Mouse (Mus musculus): ENCODE results near the gene Cd47. TPM values are rescaled to one million over a fixed set of nuclear protein-coding genes. Genes with fewer than 3 reads are reported as not detected.
A peak's percentile ranks its signal among the peaks of the same experiment; 100 is the strongest.
"Not testable (repeated sequence)": the region's sequence is repeated elsewhere in the genome, so short reads cannot be mapped to it uniquely, and the experiment has no call there.

Gene Cd47
- total RNA-seq, 2 experiments from 2014 or later, result 230 to 245 TPM

GRCm38 (mm10) chr16:49830911-49831310 is 30.6 kb downstream of the Cd47 start:
- not testable (repeated sequence) for DNase-seq (ENCODE audit: low spot score in 2 of 2)

GRCm38 (mm10) chr16:49832339-49832738 is 32.0 kb downstream of the Cd47 start:
- DNase-seq (ENCODE audit: low spot score in 2 of 2), result no peak

- DNase-seq (ENCODE audit: low spot score in 2 of 2), result no peak
These were observed 33.9 kb downstream of the Cd47 start for GRCm38 (mm10) chr16:49834130-49834693.

- DNase-seq (ENCODE audit: low spot score in 2 of 2), result no peak
These were observed 36.4 kb downstream of the Cd47 start for GRCm38 (mm10) chr16:49836634-49837164.

- DNase-seq (ENCODE audit: low spot score in 2 of 2), result no peak
These were observed 38.6 kb downstream of the Cd47 start for GRCm38 (mm10) chr16:49838923-49839322.

GRCm38 (mm10) chr16:49839681-49840535 is 39.6 kb downstream of the Cd47 start:
- DNase-seq (ENCODE audit: low spot score in 2 of 2), result peak in 1 of 2 experiments; percentile 37

GRCm38 (mm10) chr16:49843723-49844122 is 43.4 kb downstream of the Cd47 start:
- no peak for DNase-seq (ENCODE audit: low spot score in 2 of 2)

- DNase-seq (ENCODE audit: low spot score in 2 of 2), result no peak
These were observed 47.1 kb downstream of the Cd47 start for GRCm38 (mm10) chr16:49847224-49848003.

GRCm38 (mm10) chr16:49848651-49849050 is 48.3 kb downstream of the Cd47 start:
- no peak for DNase-seq (ENCODE audit: low spot score in 2 of 2)

- DNase-seq (ENCODE audit: low spot score in 2 of 2), result no peak
These were observed 52.6 kb downstream of the Cd47 start for GRCm38 (mm10) chr16:49852940-49853339.

- no peak for DNase-seq (ENCODE audit: low spot score in 2 of 2)
These were observed 53.3 kb downstream of the Cd47 start for GRCm38 (mm10) chr16:49853633-49854032.

GRCm38 (mm10) chr16:49854194-49854593 is 53.9 kb downstream of the Cd47 start:
- no peak for DNase-seq (ENCODE audit: low spot score in 2 of 2)

GRCm38 (mm10) chr16:49854931-49855835 is 54.9 kb downstream of the Cd47 start:
- DNase-seq (ENCODE audit: low spot score in 2 of 2), result peak; percentile 90 to 93

GRCm38 (mm10) chr16:49855836-49856503 is 55.6 kb downstream of the Cd47 start:
- DNase-seq (ENCODE audit: low spot score in 2 of 2), result no peak

GRCm38 (mm10) chr16:49856661-49857060 is 56.3 kb downstream of the Cd47 start:
- no peak for DNase-seq (ENCODE audit: low spot score in 2 of 2)

GRCm38 (mm10) chr16:49857504-49858160 is 57.3 kb downstream of the Cd47 start:
- no peak for DNase-seq (ENCODE audit: low spot score in 2 of 2)

GRCm38 (mm10) chr16:49858161-49858906 is 58.0 kb downstream of the Cd47 start:
- DNase-seq (ENCODE audit: low spot score in 2 of 2), result no peak
